ENCODE assay signal across 10 mouse cellular contexts in the genomic region with DNA sequence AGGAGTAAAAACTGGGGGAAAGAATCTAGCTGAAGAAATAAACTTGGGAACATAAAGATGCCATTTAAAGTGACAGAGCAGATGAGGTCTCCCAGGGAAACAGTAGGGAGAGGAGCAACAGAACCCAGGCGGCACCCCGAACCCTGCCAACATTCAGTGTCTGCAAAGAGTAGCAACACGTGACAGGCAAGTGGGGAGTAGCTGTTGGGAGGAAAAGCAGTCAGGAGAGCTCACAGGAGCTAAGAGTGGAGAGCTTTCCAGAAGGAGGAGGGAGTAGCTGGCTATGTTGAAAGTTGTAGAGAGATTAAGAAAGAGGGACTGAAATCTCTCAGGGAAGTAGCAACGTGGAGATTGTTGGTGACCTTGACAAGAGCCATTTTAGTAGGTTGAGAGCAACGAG. TPM values are rescaled to one million over a fixed set of nuclear protein-coding genes. Genes with fewer than 3 reads are reported as not detected.
A peak's percentile ranks its signal among the peaks of the same experiment; 100 is the strongest.
DNase-seq lines count a peak whose midpoint lies in the region; ATAC-seq and TF ChIP-seq lines count a peak whose summit lies in the region.
"Had no signal": no experiment of that assay in that cellular context is flagged by ENCODE, and none has a peak within 500 bp of the region (broad histone marks: within the 10 kb centered on the region; RNA-seq: fewer than 3 reads in every experiment).

No protein-coding gene starts in this region.

- H3K4me1 ChIP-seq in kidney, embryonic 16.5 days (ENCODE audit: insufficient read depth, low read length): peaks cover 12% of the 10 kb centered on the region
- peaks cover 20% of the 10 kb centered on the region for H3K4me1 ChIP-seq in lung, embryonic 14.5 days (ENCODE audit: insufficient read depth)
- H3K4me1 ChIP-seq: megakaryocyte, embryonic 14.5 days had no signal

- H3K36me3 ChIP-seq in kidney, embryonic 16.5 days (ENCODE audit: insufficient read depth, low read length): no peaks in the 10 kb centered on the region
- no peaks in the 10 kb centered on the region for H3K36me3 ChIP-seq in lung, embryonic 14.5 days (ENCODE audit: insufficient read depth)
- H3K36me3 ChIP-seq: G1E had no signal

- H3K27me3 ChIP-seq in kidney, embryonic 16.5 days (ENCODE audit: insufficient read depth, low read length): no peaks in the 10 kb centered on the region
- H3K27me3 ChIP-seq in lung, embryonic 14.5 days (ENCODE audit: insufficient read depth, low read length): no peaks in the 10 kb centered on the region

- no peak overlapping the region for H3K4me2 ChIP-seq in kidney, embryonic 16.5 days (replicated peaks; ENCODE audit: low read depth, low read length)
- H3K4me2 ChIP-seq in lung, embryonic 14.5 days: no peak overlapping the region

- no peaks in the 10 kb centered on the region for H3K9me3 ChIP-seq in kidney, embryonic 16.5 days (ENCODE audit: low read length)
- no peaks in the 10 kb centered on the region for H3K9me3 ChIP-seq in lung, embryonic 14.5 days (ENCODE audit: low read depth, low read length)
- H3K9me3 ChIP-seq: G1E; megakaryocyte, embryonic 14.5 days had no signal

- H3K4me3 ChIP-seq in kidney, embryonic 16.5 days (ENCODE audit: low read length): no peak overlapping the region
- H3K4me3 ChIP-seq in lung, embryonic 14.5 days (ENCODE audit: low read depth, low read length): no peak overlapping the region
- H3K4me3 ChIP-seq: megakaryocyte, embryonic 14.5 days had no signal

- 35% methylated on average over 5 of the region's 5 CpGs for WGBS in kidney, embryonic 16.5 days
- WGBS in lung, embryonic 14.5 days: 26% methylated on average over 5 of the region's 5 CpGs

- peak; percentile 32; the same call in 1 of the 2 replicates for ATAC-seq in kidney, embryonic 16.5 days (ENCODE audit: low FRiP score, low TSS enrichment)
- peak; percentile 38 for ATAC-seq in lung, embryonic 14.5 days (ENCODE audit: insufficient read depth)

- no peak for DNase-seq in kidney, adult 8-10 months
- DNase-seq in adrenal gland, postnatal 36 days: peak; percentile 4 to 25
- DNase-seq in gastrocnemius, postnatal 25 days: peak; percentile 11
- DNase-seq in lung, embryonic 14.5 days: peak; percentile 32
- no peak for DNase-seq in cerebellum, adult 8-10 months
- no peak for DNase-seq in retina, postnatal 1 day
- DNase-seq: thymus, postnatal 25 days had no signal

- no peak for TF ChIP-seq CTCF in lung, embryonic 14.5 days (IDR thresholded peaks at IDR 0.05; ENCODE audit: low read depth)

- H3K27ac ChIP-seq in kidney, embryonic 16.5 days (ENCODE audit: low read length): peak overlapping the region; percentile 59
- H3K27ac ChIP-seq in lung, embryonic 14.5 days (ENCODE audit: low read depth): peak overlapping the region; percentile 76

- no peak overlapping the region for H3K9ac ChIP-seq in kidney, embryonic 16.5 days (replicated peaks; ENCODE audit: low read length)
- H3K9ac ChIP-seq in lung, embryonic 14.5 days: no peak overlapping the region

RNA-seq across cellular contexts. Expression of gene Glcci1, which starts 35.9 kb away (rescaled TPM):
- polyA plus RNA-seq in kidney, embryonic 16.5 days (2015; fragmentation: Nextera tagmentation; extraction: Ambion mirVana): 6.3 and 7.9 TPM in 2 replicates
- total RNA-seq in adrenal gland, postnatal 36 days (2021): 10 to 100 TPM; 26.8 to 27.3 TPM
- total RNA-seq in gastrocnemius, postnatal 25 days (2021): 1 to 10 TPM; 4.3 to 5.6 TPM
- polyA plus RNA-seq in lung, embryonic 14.5 days (2014; fragmentation: Nextera tagmentation; extraction: Ambion mirVana): 19.2 and 19.4 TPM in 2 replicates

Comparison
In these comparisons a context has a peak if more than half of its experiments do, and no peak if none do; other contexts are left out.
1. DNase-seq: peak in adrenal gland, postnatal 36 days (2 of 2), gastrocnemius, postnatal 25 days (single experiment) and lung, embryonic 14.5 days (single experiment); none in kidney, adult 8-10 months (0 of 2), cerebellum, adult 8-10 months (single experiment) and retina, postnatal 1 day (single experiment).
2. RNA of gene Glcci1, which starts 35.9 kb away (total RNA-seq): 26.8 to 27.3 TPM in adrenal gland, postnatal 36 days; 4.3 to 5.6 TPM in gastrocnemius, postnatal 25 days; every median in the first group is over 4 times any median in the second.